Mouse (Mus musculus) adrenal gland, postnatal 4 days (tissue): ENCODE results near the gene Ntn5. TPM values are rescaled to one million over a fixed set of nuclear protein-coding genes. Genes with fewer than 3 reads are reported as not detected.
"Not testable (repeated sequence)": the region's sequence is repeated elsewhere in the genome, so short reads cannot be mapped to it uniquely, and the experiment has no call there.

Experiments
- DNase-seq, 2 experiments: peaks; one replicate each; pipeline ENCODE4 v3.0.0; 2021 to 2022; ENCODE audit warnings: low spot score in 2 of 2, mixed read lengths in 2 of 2
- total RNA-seq, 2 experiments: library from RNA; stranded (reverse); gene quantifications; 2 replicates each; pipeline ENCODE4 v1.2.3; 2021

Gene Ntn5
- total RNA-seq, 2 experiments from 2014 or later: 0.20 TPM; not detected in 1

- DNase-seq: no peak
These were observed 29.3 kb upstream of the Ntn5 start for GRCm38 (mm10) chr7:45654424-45655047.

GRCm38 (mm10) chr7:45660746-45661478 is 22.9 kb upstream of the Ntn5 start:
- DNase-seq: no peak

GRCm38 (mm10) chr7:45661702-45662101 is 22.1 kb upstream of the Ntn5 start:
- DNase-seq: not testable (repeated sequence)

DNA sequence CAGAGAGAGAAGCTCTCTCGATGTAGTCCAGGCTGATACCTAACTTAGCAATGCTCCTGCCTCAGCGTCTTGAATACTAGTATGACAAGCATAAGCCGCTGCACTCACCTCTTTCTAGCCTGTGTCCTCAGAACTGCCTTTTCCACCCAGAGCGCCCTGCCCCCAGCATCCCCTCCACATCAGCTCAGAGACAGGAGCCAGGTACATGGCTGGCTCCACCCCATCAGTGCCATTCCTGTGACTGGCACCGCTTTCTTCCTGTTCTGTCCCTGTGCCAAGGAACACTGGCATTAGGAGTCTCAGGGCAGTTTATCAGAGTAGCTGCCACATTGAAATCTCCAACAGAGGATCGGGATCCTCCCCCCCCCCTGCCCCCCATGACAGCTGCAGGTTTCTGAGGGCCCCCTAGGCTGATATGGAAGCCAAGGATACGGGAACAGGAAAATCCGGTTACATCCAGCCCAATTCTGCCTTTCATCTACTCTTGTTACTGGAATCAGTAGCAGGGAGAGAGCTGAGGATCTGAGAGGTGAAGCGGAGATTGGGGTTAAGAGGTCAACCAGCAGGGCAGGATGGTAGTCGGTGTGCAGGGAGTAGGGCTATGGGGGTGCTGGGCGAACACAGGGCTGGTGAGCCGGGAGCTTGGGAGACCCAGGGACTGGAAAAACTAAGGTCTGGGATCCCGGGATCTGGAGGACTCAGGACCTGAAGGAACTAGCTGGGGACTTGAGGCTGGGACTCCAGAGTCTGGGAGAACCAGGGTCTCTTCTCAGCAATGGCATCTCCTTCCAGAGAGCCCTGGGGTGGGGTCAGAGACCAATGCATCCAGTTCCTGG is 18.3 kb upstream of the Ntn5 start:
- no peak for DNase-seq

- no peak for DNase-seq
These were observed 17.7 kb upstream of the Ntn5 start, which contains the start of gene Fut2 for GRCm38 (mm10) chr7:45666161-45666560. Gene Fut2 (minus strand): TSS chr7:45666394.

- DNase-seq: no peak
These were observed 16.1 kb upstream of the Ntn5 start for GRCm38 (mm10) chr7:45667761-45668160.

DNA sequence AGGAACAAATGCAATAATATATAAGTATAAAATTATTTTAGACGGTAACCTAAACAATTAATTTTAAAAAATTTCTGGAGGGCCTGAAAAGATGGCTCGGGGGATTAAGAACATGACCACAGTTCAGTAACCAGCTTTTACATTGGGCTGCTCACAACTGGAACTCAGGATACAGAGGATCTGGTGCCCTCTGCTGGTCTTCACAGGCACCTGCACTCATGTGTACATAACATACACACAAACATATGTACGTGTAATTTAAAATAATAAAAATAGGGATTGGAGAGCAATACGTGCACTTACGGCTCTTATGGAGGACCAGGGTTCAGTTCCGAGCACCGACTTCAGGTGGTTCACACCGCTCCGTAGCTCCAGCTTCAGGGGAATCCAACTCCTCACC is 14.9 kb upstream of the Ntn5 start:
- no peak for DNase-seq

DNA sequence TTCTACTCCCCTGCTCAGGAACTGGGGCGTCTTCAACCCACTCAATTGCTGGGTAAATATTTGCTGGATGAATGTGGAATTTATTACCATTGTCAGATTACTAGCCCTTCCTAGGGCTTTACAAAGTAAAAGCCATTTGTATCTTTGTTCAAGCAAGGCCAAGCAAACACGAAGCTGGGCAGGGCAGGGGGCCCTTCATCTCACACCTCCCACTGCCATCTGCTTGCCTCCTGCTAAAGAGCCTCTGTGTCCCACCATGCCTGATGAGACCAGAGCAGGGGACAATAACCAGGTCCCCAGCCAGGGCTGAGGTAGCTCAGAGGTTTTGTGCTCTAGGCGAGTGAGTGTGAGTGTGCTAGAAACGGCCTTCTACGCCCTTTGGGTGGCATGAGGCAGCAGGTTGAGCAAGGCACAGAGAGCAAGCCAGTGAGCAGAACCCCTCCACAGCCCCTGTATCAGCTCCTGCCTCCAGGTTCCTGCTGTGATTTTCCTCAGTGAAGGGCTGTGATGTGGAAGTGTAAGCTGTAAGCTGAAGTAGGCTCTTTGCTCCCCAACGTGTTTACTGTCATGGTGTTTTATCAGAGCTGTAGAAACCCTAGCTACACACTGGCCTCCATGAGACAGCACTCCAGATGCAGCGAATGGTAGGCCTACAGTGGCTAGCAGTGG is 6.1 kb upstream of the Ntn5 start:
- DNase-seq: no peak

DNA sequence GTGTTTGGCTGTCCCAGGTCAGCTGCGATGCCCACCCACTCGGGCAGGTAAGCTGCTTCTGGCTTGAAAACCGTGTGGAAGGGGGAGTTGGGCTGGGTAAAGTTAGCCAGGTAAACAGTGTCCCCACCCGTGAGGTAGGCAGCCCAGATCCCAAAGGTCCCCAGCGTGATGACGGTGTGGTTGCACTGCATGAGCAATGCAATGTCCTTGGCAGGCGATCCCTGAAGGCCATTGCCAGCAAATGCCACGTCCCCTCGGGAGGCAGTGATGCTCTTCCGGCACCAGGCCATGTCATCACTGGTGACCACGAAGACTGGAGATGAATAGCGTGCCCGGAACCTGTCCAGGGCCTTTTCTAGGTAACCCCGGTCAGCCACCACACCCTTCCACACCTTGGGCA is 5.3 kb upstream of the Ntn5 start:
- DNase-seq: no peak

DNA sequence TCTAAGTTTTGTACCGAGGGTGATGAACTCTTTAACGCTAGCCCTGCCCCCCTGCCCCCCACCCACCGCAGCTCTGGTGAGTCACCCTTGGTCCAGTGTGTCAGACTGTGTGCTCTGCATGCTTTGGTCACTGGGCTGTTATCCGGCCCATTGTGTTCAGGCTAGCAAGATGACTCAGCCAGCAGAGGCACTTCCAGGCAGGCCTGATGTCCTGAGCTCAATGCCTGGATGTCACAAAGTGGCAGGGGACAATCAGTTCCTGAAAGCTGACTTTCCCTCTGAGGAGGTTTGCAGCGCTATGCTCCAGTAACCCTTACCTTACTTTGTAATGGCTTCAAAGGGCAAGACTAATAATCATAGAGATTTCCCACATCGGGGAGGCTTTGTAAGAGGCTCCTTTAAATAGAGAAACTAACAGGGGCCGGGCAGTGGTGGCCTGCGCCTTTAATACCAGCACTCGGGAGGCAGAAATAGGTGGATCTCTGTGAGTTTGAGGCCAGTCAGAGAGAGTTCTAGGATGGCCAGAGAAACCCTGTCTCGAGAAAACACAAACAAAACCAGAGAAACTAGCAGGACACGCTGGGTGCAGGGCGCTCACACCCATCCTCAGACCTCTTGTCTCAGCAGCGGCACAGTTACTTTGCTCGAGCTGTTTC is 3.7 kb upstream of the Ntn5 start:
- no peak for DNase-seq

- DNase-seq: no peak
These were observed 2.6 kb upstream of the Ntn5 start for GRCm38 (mm10) chr7:45681046-45681736.

DNA sequence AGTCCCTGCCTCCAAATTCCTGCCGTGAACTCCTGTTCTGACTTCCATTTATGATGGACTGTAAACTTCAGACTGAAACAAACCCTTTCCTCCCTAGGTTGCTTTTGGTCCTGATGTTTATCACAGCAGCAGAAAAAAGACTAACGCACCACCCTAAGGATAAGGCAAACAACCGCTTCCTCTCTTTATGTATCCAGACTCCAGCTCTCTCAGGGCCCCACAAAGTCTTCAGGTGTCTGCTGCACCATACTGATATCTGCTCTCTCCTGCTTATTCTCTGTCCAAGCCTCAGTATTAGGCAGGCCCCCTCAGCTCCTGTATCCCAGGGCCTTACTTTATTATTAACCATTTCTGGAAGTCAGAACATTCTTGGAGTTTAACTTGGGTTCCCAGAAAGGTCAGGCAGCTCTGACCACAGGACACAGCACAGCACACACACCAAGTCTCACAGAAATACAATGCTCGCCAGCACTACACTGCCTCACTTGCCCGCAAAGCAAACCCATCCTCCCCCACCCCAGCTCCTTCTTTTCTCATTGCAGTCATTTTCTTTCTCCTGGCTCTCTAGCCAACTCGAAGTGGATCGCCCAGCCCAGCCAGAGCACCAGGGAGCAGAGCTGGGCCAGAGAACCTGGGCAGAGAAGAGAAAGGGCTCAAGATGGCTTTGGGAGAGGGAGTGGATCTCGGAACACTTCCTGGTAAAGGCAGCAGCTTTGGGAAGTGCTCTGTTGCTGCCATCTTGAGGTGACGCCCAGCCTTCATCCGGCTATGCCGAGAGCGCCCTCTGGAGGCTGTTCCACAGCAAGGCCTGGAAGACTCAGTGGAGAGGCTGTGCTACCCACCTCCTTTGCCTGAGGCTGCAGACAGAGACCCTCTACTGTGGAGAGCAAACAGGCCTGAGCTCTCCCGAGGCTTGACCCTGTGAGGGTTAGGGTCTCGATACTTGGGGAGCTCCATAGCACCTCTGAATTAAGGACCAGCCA is 1.4 kb upstream of the Ntn5 start:
- peak; percentile 66 to 82 for DNase-seq

- no peak for DNase-seq
These were observed 2.0 kb downstream of the Ntn5 start for GRCm38 (mm10) chr7:45685811-45686210.

- DNase-seq: no peak
These were observed 3.0 kb downstream of the Ntn5 start for GRCm38 (mm10) chr7:45686841-45687240.

- DNase-seq: no peak
These were observed 5.3 kb downstream of the Ntn5 start for GRCm38 (mm10) chr7:45689099-45689498.

GRCm38 (mm10) chr7:45689800-45690199 is 6.0 kb downstream of the Ntn5 start:
- DNase-seq: no peak

DNA sequence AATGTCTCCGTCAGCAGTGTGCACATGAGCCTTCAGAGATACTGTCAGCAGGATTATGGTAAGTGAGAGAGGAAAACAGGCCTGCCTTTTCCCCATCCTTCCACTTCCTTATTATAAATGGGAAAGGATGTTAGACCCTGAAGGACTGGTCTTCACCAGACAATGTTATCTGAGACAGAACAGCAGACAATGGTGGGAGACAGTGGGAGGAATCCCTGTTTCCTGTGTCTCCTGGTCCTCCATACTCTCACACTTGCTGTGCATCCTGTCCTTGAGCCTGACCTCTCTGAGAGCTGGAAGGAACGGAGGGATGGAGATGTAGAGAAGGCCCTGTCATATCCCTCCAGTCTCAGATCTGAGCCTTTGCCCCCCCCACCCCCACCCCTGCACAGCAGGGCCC is 8.5 kb downstream of the Ntn5 start:
- no peak for DNase-seq

DNA sequence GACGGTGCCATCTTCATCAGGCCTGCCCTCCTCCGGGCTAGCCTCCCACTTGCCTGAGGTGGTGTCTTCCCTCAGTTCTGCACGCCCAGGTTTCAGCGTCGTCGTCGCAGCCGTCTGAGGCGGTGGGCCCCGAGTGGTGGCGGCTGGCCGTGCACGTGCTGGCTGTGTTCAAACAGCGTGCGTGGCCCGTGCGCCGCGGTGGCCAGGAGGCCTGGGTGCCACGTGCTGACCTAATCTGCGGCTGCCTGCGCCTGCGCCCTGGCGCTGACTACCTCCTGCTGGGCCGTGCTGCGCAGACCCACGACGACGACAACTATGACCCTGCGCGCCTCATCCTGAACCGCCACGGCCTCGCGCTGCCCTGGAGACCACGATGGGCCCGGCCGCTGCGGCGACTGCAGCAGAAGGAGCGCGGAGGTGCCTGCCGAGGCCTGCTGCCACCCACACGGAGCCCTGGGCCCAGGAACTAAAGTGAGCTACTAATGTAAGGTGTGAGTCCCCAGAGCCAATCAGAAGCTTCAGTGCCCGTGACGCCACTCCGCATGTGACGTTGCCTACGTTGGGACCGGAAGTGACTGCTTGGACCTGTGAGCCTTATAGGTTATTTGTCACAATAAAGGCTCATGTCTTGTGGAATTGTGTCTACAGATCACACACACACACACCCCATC is 10.2 kb downstream of the Ntn5 start, which contains the start of gene Sec1:
Gene Sec1, minus strand, starts transcription at position 482 of the 671 bp plus-strand sequence.
- no peak for DNase-seq
